Mouse (Mus musculus): ENCODE results near the gene Mlycd.

GRCm38 (mm10) chr8:119395072-119395950, 633 bp downstream of the Mlycd start:
- TF ChIP-seq CEBPB (IDR thresholded peaks at IDR 0.05; ENCODE audit: insufficient read depth, poor library complexity, severe bottlenecking): no peak
- peak; percentile 6 for TF ChIP-seq TCF3 (IDR thresholded peaks at IDR 0.05; ENCODE audit: insufficient read length, low read depth)
- no peak for TF ChIP-seq POLR2AphosphoS2 (IDR thresholded peaks at IDR 0.05; ENCODE audit: insufficient read length, low read depth)
- TF ChIP-seq USF1 (IDR thresholded peaks at IDR 0.05; ENCODE audit: low read depth): no peak
- peak; percentile 7 for TF ChIP-seq POLR2A (IDR thresholded peaks at IDR 0.05; ENCODE audit: insufficient read length, low read depth)
- no peak for TF ChIP-seq MAX (IDR thresholded peaks at IDR 0.05; ENCODE audit: low read depth)
- peak in 2 of 3 experiments; percentile 68 to 72 for TF ChIP-seq MYOG (IDR thresholded peaks at IDR 0.05; ENCODE audit: control insufficient read depth in 1 of 3, insufficient read depth in 1 of 3, insufficient read length in 2 of 3, low read depth in 2 of 3)

Data from myocyte (in vitro differentiated cells).